Mouse (Mus musculus) stomach, postnatal 0 days (tissue): ENCODE measurements around the gene Epb41l1.

Source experiments
- CTCF ChIP-seq: IDR thresholded peaks from 2 replicates; pipeline ENCODE4 v1.5.1; 2016; ENCODE audit warnings: antibody characterized with exemption, low read depth, mild to moderate bottlenecking, moderate library complexity
- EP300 ChIP-seq: optimal IDR thresholded peaks from 2 replicates; pipeline ENCODE3; 2016; ENCODE audit warnings: antibody characterized with exemption

- TF ChIP-seq CTCF, result no peak
- no peak for TF ChIP-seq EP300
Observed at GRCm38 (mm10) chr2:156522994-156523393, 102.3 kb downstream of the Epb41l1 start.
